Mouse (Mus musculus): ENCODE data around the gene Sprn.

DNA sequence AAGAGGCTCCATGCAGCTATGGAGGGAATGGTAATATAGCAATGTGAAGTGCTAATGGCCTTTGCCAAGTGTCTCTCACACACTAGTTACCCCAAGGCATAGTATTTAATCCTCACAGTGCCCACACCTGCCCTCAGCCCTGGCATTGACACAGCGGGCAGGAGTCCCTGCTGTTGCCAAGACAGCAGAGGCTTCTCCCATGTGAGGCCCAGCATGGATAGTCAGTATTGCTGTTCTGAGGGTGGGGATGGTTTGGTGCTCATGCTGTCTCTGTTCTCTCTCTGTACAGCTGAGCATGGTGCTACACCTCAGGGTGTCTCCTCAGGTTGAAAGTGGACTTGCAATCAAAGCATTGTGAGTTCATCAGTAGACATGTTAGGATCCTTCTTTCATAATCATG lies 35.8 kb upstream of the Sprn start:
- TF ChIP-seq CTCF (conservative IDR thresholded peaks at IDR 0.05; ENCODE audit: insufficient read depth, insufficient read length, low read depth, low read length) (no peak), POLR2A (IDR thresholded peaks at IDR 0.05; ENCODE audit: low read depth, low read length) (no peak)

Measured in kidney, adult 2 months (tissue).